Mouse (Mus musculus) limb, embryonic 11.5 days (tissue): Measurements from ENCODE around the gene Arih1. TPM values are rescaled to one million over a fixed set of nuclear protein-coding genes. Genes with fewer than 3 reads are reported as not detected.

Experiments
- ATAC-seq: fragments of 200-750 bp; cut with Nextera tagmentation; 2 replicates; pipeline ENCODE4 v1.8.0; 2017; ENCODE audit warnings: low read depth; ENCODE audit not compliant: insufficient number of reproducible peaks, low FRiP score, low TSS enrichment
- DNase-seq: peaks from one replicate; pipeline ENCODE4 v3.0.0-alpha.2; 2015; ENCODE audit warnings: low spot score
- H3K27ac ChIP-seq: fragments of 300-500 bp; sonication (generic); replicated peaks from 2 replicates; pipeline ENCODE4 v1.5.1; 2014; ENCODE audit warnings: low read depth, mild to moderate bottlenecking, low read length
- H3K27me3 ChIP-seq: fragments of 300-500 bp; sonication (generic); 2 replicates; pipeline ENCODE4 v1.6.1; 2014; ENCODE audit warnings: mild to moderate bottlenecking, low read length, mixed read lengths; ENCODE audit not compliant: control insufficient read depth, insufficient read depth
- H3K36me3 ChIP-seq: fragments of 300-500 bp; sonication (generic); 2 replicates; pipeline ENCODE4 v1.6.1; 2014; ENCODE audit warnings: mild to moderate bottlenecking, low read length, moderate library complexity, mixed read lengths; ENCODE audit not compliant: control insufficient read depth, insufficient read depth
- H3K4me1 ChIP-seq: fragments of 300-500 bp; sonication (generic); 2 replicates; pipeline ENCODE4 v1.6.1; 2014; ENCODE audit warnings: low read length, mixed read lengths; ENCODE audit not compliant: control insufficient read depth, insufficient read depth
- H3K4me2 ChIP-seq: fragments of 300-500 bp; sonication (generic); 2 replicates; pipeline ENCODE4 v1.6.1; 2014; ENCODE audit warnings: low read depth, mild to moderate bottlenecking, moderate library complexity; ENCODE audit not compliant: severe bottlenecking
- H3K4me3 ChIP-seq: fragments of 300-500 bp; sonication (generic); 2 replicates; pipeline ENCODE4 v1.5.1; 2014; ENCODE audit warnings: low read depth, low read length
- H3K9ac ChIP-seq: fragments of 300-500 bp; sonication (generic); 2 replicates; pipeline ENCODE4 v1.6.1; 2014; ENCODE audit warnings: mild to moderate bottlenecking, low read length
- H3K9me3 ChIP-seq: fragments of 300-500 bp; sonication (generic); 2 replicates; pipeline ENCODE4 v1.6.1; 2016; ENCODE audit warnings: low read length; ENCODE audit not compliant: control insufficient read depth
- WGBS: fragments of 180-500 bp; shearing (Covaris S2); extraction: QIAGEN DNeasy Blood & Tissue Kit; methylation state at CpG from one replicate; pipeline ENCODE4 v1.1.7; 2014; 5-methylcytosine and 5-hydroxymethylcytosine counted together
- polyA plus RNA-seq: library from polyadenylated mRNA; unstranded; fragments of >200 nt; fragmentation: Nextera tagmentation; extraction: Ambion mirVana; gene quantifications from 2 replicates; pipeline ENCODE4 v1.2.1, GENCODE M21; 2014

Arih1 gene
- polyA plus RNA-seq, 1 experiment from 2014 or later = 21.2 TPM

GRCm38 (mm10) chr9:59455404-59456068 lies 30.9 kb downstream of the Arih1 start:
- DNase-seq = no peak
- Histone ChIP-seq H3K9me3 (no peaks in the 10 kb centered on the region), H3K27me3 (no peaks in the 10 kb centered on the region), H3K9ac (no peak overlapping the region), H3K4me3 (no peak overlapping the region), H3K36me3 (no peaks in the 10 kb centered on the region), H3K27ac (no peak overlapping the region), H3K4me2 (no peak overlapping the region), H3K4me1 (no peaks in the 10 kb centered on the region)
- WGBS = 82% methylated on average over 3 of the region's 3 CpGs
- ATAC-seq = no peak

- 93% methylated on average over 1 of the region's 1 CpGs for WGBS
- no peaks in the 10 kb centered on the region for H3K27me3 ChIP-seq
- H3K4me1 ChIP-seq = no peaks in the 10 kb centered on the region
- DNase-seq (no peak), ATAC-seq (no peak)
- no peaks in the 10 kb centered on the region; the same call in 1 of the 2 replicates for H3K36me3 ChIP-seq
- H3K27ac ChIP-seq = no peak overlapping the region
- no peak overlapping the region for H3K9ac ChIP-seq
- H3K4me2 ChIP-seq = no peak overlapping the region
- no peak overlapping the region for H3K4me3 ChIP-seq
- H3K9me3 ChIP-seq = no peaks in the 10 kb centered on the region
These were observed 52.7 kb downstream of the Arih1 start for GRCm38 (mm10) chr9:59433729-59434128.

GRCm38 (mm10) chr9:59431626-59432025 lies 54.8 kb downstream of the Arih1 start:
- H3K9me3 ChIP-seq = no peaks in the 10 kb centered on the region
- 97% methylated on average over 2 of the region's 2 CpGs for WGBS
- no peaks in the 10 kb centered on the region for H3K27me3 ChIP-seq
- H3K4me1 ChIP-seq = no peaks in the 10 kb centered on the region
- H3K4me2 ChIP-seq = no peak overlapping the region
- no peak overlapping the region for H3K27ac ChIP-seq
- H3K9ac ChIP-seq = no peak overlapping the region
- no peak overlapping the region for H3K4me3 ChIP-seq
- H3K36me3 ChIP-seq = no peaks in the 10 kb centered on the region; the same call in 1 of the 2 replicates
- DNase-seq (no peak), ATAC-seq (no peak)

GRCm38 (mm10) chr9:59420487-59420886 lies 65.9 kb downstream of the Arih1 start:
- no peaks in the 10 kb centered on the region for H3K36me3 ChIP-seq
- H3K4me2 ChIP-seq = no peak overlapping the region
- DNase-seq (no peak), ATAC-seq (no peak)
- H3K27ac ChIP-seq = no peak overlapping the region
- no peaks in the 10 kb centered on the region for H3K27me3 ChIP-seq
- no peaks in the 10 kb centered on the region for H3K4me1 ChIP-seq
- no peak overlapping the region for H3K4me3 ChIP-seq
- WGBS = 91% methylated on average over 6 of the region's 6 CpGs
- no peaks in the 10 kb centered on the region for H3K9me3 ChIP-seq
- no peak overlapping the region for H3K9ac ChIP-seq

- no peak overlapping the region for H3K4me3 ChIP-seq
- no peak overlapping the region for H3K4me2 ChIP-seq
- DNase-seq = no peak
- H3K9ac ChIP-seq = no peak overlapping the region
- WGBS = 97% methylated on average over 1 of the region's 1 CpGs
- no peak for ATAC-seq
- H3K36me3 ChIP-seq = peaks cover 7% of the 10 kb centered on the region
- no peaks in the 10 kb centered on the region for H3K9me3 ChIP-seq
- no peaks in the 10 kb centered on the region for H3K27me3 ChIP-seq
- H3K27ac ChIP-seq = no peak overlapping the region
- H3K4me1 ChIP-seq = no peaks in the 10 kb centered on the region
These were observed 79.1 kb downstream of the Arih1 start for GRCm38 (mm10) chr9:59407271-59407670.

- ATAC-seq = no peak
- H3K36me3 ChIP-seq = peaks cover 6% of the 10 kb centered on the region; the same call in 1 of the 2 replicates
- H3K9me3 ChIP-seq = no peaks in the 10 kb centered on the region; the same call in 1 of the 2 replicates
- WGBS = 86% methylated on average over 4 of the region's 4 CpGs
- no peaks in the 10 kb centered on the region for H3K4me1 ChIP-seq
- no peak overlapping the region for H3K27ac ChIP-seq
- H3K9ac ChIP-seq = no peak overlapping the region
- no peaks in the 10 kb centered on the region for H3K27me3 ChIP-seq
- no peak for DNase-seq
- H3K4me3 ChIP-seq = no peak overlapping the region
- no peak overlapping the region for H3K4me2 ChIP-seq
These were observed 97.3 kb downstream of the Arih1 start for GRCm38 (mm10) chr9:59389086-59389485.

- Histone ChIP-seq H3K4me2 (no peak overlapping the region), H3K4me1 (no peaks in the 10 kb centered on the region), H3K9ac (no peak overlapping the region), H3K36me3 (peaks cover 6% of the 10 kb centered on the region; the same call in 1 of the 2 replicates), H3K4me3 (no peak overlapping the region), H3K9me3 (no peaks in the 10 kb centered on the region; the same call in 1 of the 2 replicates), H3K27me3 (no peaks in the 10 kb centered on the region), H3K27ac (no peak overlapping the region)
- WGBS = 89% methylated on average over 1 of the region's 1 CpGs
- no peak for ATAC-seq
- DNase-seq = no peak
These were observed 98.1 kb downstream of the Arih1 start for GRCm38 (mm10) chr9:59388311-59388710.

GRCm38 (mm10) chr9:59387461-59387860 lies 99.0 kb downstream of the Arih1 start:
- Histone ChIP-seq H3K4me3 (no peak overlapping the region), H3K27ac (no peak overlapping the region), H3K27me3 (no peaks in the 10 kb centered on the region), H3K9ac (no peak overlapping the region), H3K4me2 (no peak overlapping the region), H3K36me3 (no peaks in the 10 kb centered on the region; the same call in 1 of the 2 replicates), H3K4me1 (no peaks in the 10 kb centered on the region), H3K9me3 (no peaks in the 10 kb centered on the region; the same call in 1 of the 2 replicates)
- DNase-seq (no peak), ATAC-seq (no peak)
- 69% methylated on average over 3 of the region's 3 CpGs for WGBS

- no peak overlapping the region for H3K4me2 ChIP-seq
- no peaks in the 10 kb centered on the region for H3K4me1 ChIP-seq
- no peak overlapping the region for H3K9ac ChIP-seq
- H3K27me3 ChIP-seq = no peaks in the 10 kb centered on the region
- H3K36me3 ChIP-seq = no peaks in the 10 kb centered on the region
- no peak overlapping the region for H3K4me3 ChIP-seq
- 86% methylated on average over 15 of the region's 15 CpGs for WGBS
- no peaks in the 10 kb centered on the region for H3K9me3 ChIP-seq
- no peak overlapping the region for H3K27ac ChIP-seq
- ATAC-seq (no peak), DNase-seq (no peak)
These were observed 110.8 kb downstream of the Arih1 start for GRCm38 (mm10) chr9:59375626-59376025.
